8 mouse cellular contexts compared by ENCODE assay signal in genomic region chr16:78930382-78931286, GRCm38 (mm10). TPM values are rescaled to one million over a fixed set of nuclear protein-coding genes. Genes with fewer than 3 reads are reported as not detected.
DNase-seq lines count a peak whose midpoint lies in the region; ATAC-seq and TF ChIP-seq lines count a peak whose summit lies in the region.

Gene Chodl, plus strand, starts transcription at chr16:78930948.

- 5% methylated on average over 19 of the region's 19 CpGs for WGBS in forebrain, embryonic 15.5 days
- 8% methylated on average over 19 of the region's 19 CpGs for WGBS in kidney, embryonic 15.5 days
- WGBS in midbrain, embryonic 14.5 days: 12% methylated on average over 19 of the region's 19 CpGs

- intact Hi-C loops in left cerebral cortex, adult 2 months (cut with DNase I): no loop called here

- H3K9me3 ChIP-seq in forebrain, embryonic 15.5 days: no peaks in the 10 kb centered on the region
- H3K9me3 ChIP-seq in kidney, embryonic 15.5 days (replicated peaks): no peaks in the 10 kb centered on the region
- H3K9me3 ChIP-seq in midbrain, embryonic 14.5 days (ENCODE audit: control insufficient read depth, low read length): no peaks in the 10 kb centered on the region

- H3K4me2 ChIP-seq in forebrain, embryonic 15.5 days (replicated peaks): peak within 1 kb of the TSS; percentile 88
- peak within 1 kb of the TSS; percentile 91 for H3K4me2 ChIP-seq in kidney, embryonic 15.5 days
- H3K4me2 ChIP-seq in midbrain, embryonic 14.5 days (ENCODE audit: low read length): peak within 1 kb of the TSS; percentile 99

- no peak within 1 kb of the TSS for H3K27ac ChIP-seq in left cerebral cortex, adult 2 months
- peak within 1 kb of the TSS; percentile 42; the same call in 1 of the 2 replicates for H3K27ac ChIP-seq in forebrain, embryonic 15.5 days (replicated peaks)
- H3K27ac ChIP-seq in kidney, embryonic 15.5 days: no peak within 1 kb of the TSS
- no peak within 1 kb of the TSS for H3K27ac ChIP-seq in midbrain, embryonic 14.5 days (replicated peaks; ENCODE audit: low read depth, low read length)

- DNase-seq in left cerebral cortex, adult 2 months (ENCODE audit: extremely low spot score in 1 of 2, low spot score in 2 of 2): peak in 1 of 2 experiments; percentile 8
- DNase-seq in left cerebral cortex, adult 11 months (ENCODE audit: low spot score): no peak
- peak; percentile 2 to 9 for DNase-seq in cerebellum, postnatal 36 days
- peak; percentile 63 for DNase-seq in midbrain, embryonic 14.5 days
- DNase-seq in thymus, postnatal 0 days (ENCODE audit: low spot score): no peak

- H3K4me1 ChIP-seq in forebrain, embryonic 15.5 days: peaks cover 17% of the 10 kb centered on the region
- peaks cover 13% of the 10 kb centered on the region for H3K4me1 ChIP-seq in kidney, embryonic 15.5 days
- H3K4me1 ChIP-seq in midbrain, embryonic 14.5 days (ENCODE audit: control insufficient read depth, insufficient read depth, low read length): peaks cover 9% of the 10 kb centered on the region; the same call in 1 of the 2 replicates

- no peaks in the 10 kb centered on the region for H3K36me3 ChIP-seq in forebrain, embryonic 15.5 days
- H3K36me3 ChIP-seq in kidney, embryonic 15.5 days: no peaks in the 10 kb centered on the region
- no peaks in the 10 kb centered on the region for H3K36me3 ChIP-seq in midbrain, embryonic 14.5 days (ENCODE audit: control insufficient read depth, insufficient read depth, low read length)

- peak within 1 kb of the TSS; percentile 45 for H3K4me3 ChIP-seq in left cerebral cortex, adult 2 months
- peak within 1 kb of the TSS; percentile 45 for H3K4me3 ChIP-seq in forebrain, embryonic 15.5 days
- peak within 1 kb of the TSS; percentile 44 for H3K4me3 ChIP-seq in kidney, embryonic 15.5 days (replicated peaks)
- H3K4me3 ChIP-seq in midbrain, embryonic 14.5 days (replicated peaks; ENCODE audit: low read depth, low read length): peak within 1 kb of the TSS; percentile 51

- no peak for TF ChIP-seq CTCF in left cerebral cortex, adult 2 months (IDR thresholded peaks at IDR 0.05)

- H3K9ac ChIP-seq in forebrain, embryonic 15.5 days (replicated peaks): peak within 1 kb of the TSS; percentile 58
- H3K9ac ChIP-seq in kidney, embryonic 15.5 days: peak within 1 kb of the TSS; percentile 47; the same call in 1 of the 2 replicates
- H3K9ac ChIP-seq in midbrain, embryonic 14.5 days (replicated peaks; ENCODE audit: low read length): peak within 1 kb of the TSS; percentile 70

- ATAC-seq in forebrain, embryonic 15.5 days (replicated peaks): peak; percentile 91
- peak; percentile 90 for ATAC-seq in kidney, embryonic 15.5 days (replicated peaks; ENCODE audit: low FRiP score)
- peak; percentile 76 for ATAC-seq in midbrain, embryonic 14.5 days (ENCODE audit: low FRiP score, low TSS enrichment)
- no peak for ATAC-seq in erythroblast, adult 5-6 weeks (replicated peaks; ENCODE audit: low FRiP score, poor library complexity, severe bottlenecking)

- H3K27me3 ChIP-seq in forebrain, embryonic 15.5 days: no peaks in the 10 kb centered on the region
- H3K27me3 ChIP-seq in kidney, embryonic 15.5 days: peaks cover 9% of the 10 kb centered on the region; the same call in 1 of the 2 replicates
- no peaks in the 10 kb centered on the region for H3K27me3 ChIP-seq in midbrain, embryonic 14.5 days (ENCODE audit: control insufficient read depth, insufficient read depth, low read length)

RNA-seq across cellular contexts. Expression of gene Chodl, which starts in this region (rescaled TPM):
- total RNA-seq in left cerebral cortex, adult 2 months (2021): 1 to 10 TPM; 1.1 to 1.2 TPM
- 7.9 and 8.0 TPM in 2 replicates for polyA plus RNA-seq in forebrain, embryonic 15.5 days (2015; fragmentation: Nextera tagmentation; extraction: Ambion mirVana)
- 2.3 and 3.3 TPM in 2 replicates for polyA plus RNA-seq in kidney, embryonic 15.5 days (2015; fragmentation: Nextera tagmentation; extraction: Ambion mirVana)
- polyA plus RNA-seq in midbrain, embryonic 14.5 days (2014; fragmentation: Nextera tagmentation; extraction: Ambion mirVana): 5.8 and 6.3 TPM in 2 replicates
- not detected in 2 replicates for total RNA-seq in erythroblast, adult 5-6 weeks (2015; ENCODE audit: low replicate concordance)
- not detected in 2 replicates for total RNA-seq in erythroblast, adult 5-6 weeks (2017; ENCODE audit: low replicate concordance)
- 0.09 and 0.31 TPM in 2 replicates for polyA plus RNA-seq in thymus, postnatal 0 days (2015; fragmentation: Nextera tagmentation; extraction: Ambion mirVana)

Comparison
In these comparisons a context has a peak if more than half of its experiments do, and no peak if none do; other contexts are left out.
1. DNase-seq: peak in cerebellum, postnatal 36 days (2 of 2) and midbrain, embryonic 14.5 days (single experiment); none in left cerebral cortex, adult 11 months (single experiment) and thymus, postnatal 0 days (single experiment).
2. Peak in every context shown above with its lines, with median percentiles within 50 percentile points of each other: H3K4me3 ChIP-seq, H3K4me2 ChIP-seq and H3K9ac ChIP-seq.